Mouse (Mus musculus): ENCODE results near the gene Retreg3.

The Retreg3 gene

GRCm38 (mm10) chr11:101118105-101118504 is 1.6 kb downstream of the Retreg3 start:
- no peak for DNase-seq (ENCODE audit: low spot score in 2 of 2)

GRCm38 (mm10) chr11:101115564-101115963 is 4.1 kb downstream of the Retreg3 start:
- DNase-seq (ENCODE audit: low spot score in 2 of 2) = no peak

- no peak for DNase-seq (ENCODE audit: low spot score in 2 of 2)
Measured at GRCm38 (mm10) chr11:101112186-101112585, 7.5 kb downstream of the Retreg3 start.

- no peak for DNase-seq (ENCODE audit: low spot score in 2 of 2)
Measured at GRCm38 (mm10) chr11:101111178-101111577, 8.5 kb downstream of the Retreg3 start.

- no peak for DNase-seq (ENCODE audit: low spot score in 2 of 2)
Measured at GRCm38 (mm10) chr11:101110708-101111107, 9.0 kb downstream of the Retreg3 start.

- no peak for DNase-seq (ENCODE audit: low spot score in 2 of 2)
Measured at GRCm38 (mm10) chr11:101109351-101109750, 10.3 kb downstream of the Retreg3 start.

GRCm38 (mm10) chr11:101103011-101103410 is 16.7 kb downstream of the Retreg3 start:
- DNase-seq (ENCODE audit: low spot score in 2 of 2) = no peak

GRCm38 (mm10) chr11:101098231-101098630 is 21.5 kb downstream of the Retreg3 start:
- DNase-seq (ENCODE audit: low spot score in 2 of 2) = no peak

GRCm38 (mm10) chr11:101095314-101096024 is 24.2 kb downstream of the Retreg3 start, which contains the start of gene Psmc3ip:
Psmc3ip (minus strand) TSS chr11:101095436.
- peak; percentile 80 to 87 for DNase-seq (ENCODE audit: low spot score in 2 of 2)

GRCm38 (mm10) chr11:101094930-101095313 is 24.8 kb downstream of the Retreg3 start:
- no peak for DNase-seq (ENCODE audit: low spot score in 2 of 2)

GRCm38 (mm10) chr11:101089931-101090330 is 29.8 kb downstream of the Retreg3 start:
- no peak for DNase-seq (ENCODE audit: low spot score in 2 of 2)

GRCm38 (mm10) chr11:101087682-101088055 is 32.0 kb downstream of the Retreg3 start:
- no peak for DNase-seq (ENCODE audit: low spot score in 2 of 2)

GRCm38 (mm10) chr11:101086756-101087681 is 32.7 kb downstream of the Retreg3 start, which contains the start of gene Mlx:
Mlx (plus strand) TSS chr11:101087277.
- DNase-seq (ENCODE audit: low spot score in 2 of 2) = peak; percentile 88 to 89

GRCm38 (mm10) chr11:101086323-101086674 is 33.4 kb downstream of the Retreg3 start:
- DNase-seq (ENCODE audit: low spot score in 2 of 2) = no peak

GRCm38 (mm10) chr11:101085617-101086322 is 33.9 kb downstream of the Retreg3 start:
- DNase-seq (ENCODE audit: low spot score in 2 of 2) = no peak

GRCm38 (mm10) chr11:101084811-101085210 is 34.9 kb downstream of the Retreg3 start:
- no peak for DNase-seq (ENCODE audit: low spot score in 2 of 2)

GRCm38 (mm10) chr11:101084246-101084645 is 35.4 kb downstream of the Retreg3 start:
- DNase-seq (ENCODE audit: low spot score in 2 of 2) = no peak

- no peak for DNase-seq (ENCODE audit: low spot score in 2 of 2)
Measured at GRCm38 (mm10) chr11:101083083-101083697, 36.5 kb downstream of the Retreg3 start.

GRCm38 (mm10) chr11:101082208-101083082 is 37.2 kb downstream of the Retreg3 start, which contains the start of gene Coasy:
Coasy (plus strand) TSS chr11:101082565.
- DNase-seq (ENCODE audit: low spot score in 2 of 2) = peak; percentile 77 to 78

GRCm38 (mm10) chr11:101081659-101082058 is 38.0 kb downstream of the Retreg3 start:
- no peak for DNase-seq (ENCODE audit: low spot score in 2 of 2)

- no peak for DNase-seq (ENCODE audit: low spot score in 2 of 2)
Measured at GRCm38 (mm10) chr11:101080421-101080820, 39.3 kb downstream of the Retreg3 start.
